Mouse (Mus musculus): ENCODE results near the gene Nol6.
"Not testable (repeated sequence)": the region's sequence is repeated elsewhere in the genome, so short reads cannot be mapped to it uniquely, and the experiment has no call there.

Gene Nol6

DNA sequence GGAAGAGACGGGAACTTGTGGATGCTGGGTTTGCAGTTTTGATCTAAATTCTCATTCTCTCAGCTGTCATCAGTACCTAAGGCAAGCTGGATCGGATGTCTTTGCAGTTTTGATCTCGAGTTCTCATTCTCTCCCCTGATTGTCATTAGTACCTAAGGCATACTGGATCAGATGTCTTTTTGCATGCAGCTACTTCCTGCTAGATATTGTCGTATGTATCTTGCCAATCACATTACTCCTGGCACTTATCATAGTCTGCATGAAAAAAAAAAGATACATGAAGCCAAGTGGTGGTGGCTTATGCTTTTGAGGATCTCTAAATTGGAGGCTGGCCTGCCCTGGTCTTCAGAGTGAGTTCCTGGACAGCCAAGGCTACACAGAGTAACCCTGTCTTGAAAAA, 39.4 kb downstream of the Nol6 start:
- no peak for DNase-seq (ENCODE audit: low read depth, low spot score)

DNA sequence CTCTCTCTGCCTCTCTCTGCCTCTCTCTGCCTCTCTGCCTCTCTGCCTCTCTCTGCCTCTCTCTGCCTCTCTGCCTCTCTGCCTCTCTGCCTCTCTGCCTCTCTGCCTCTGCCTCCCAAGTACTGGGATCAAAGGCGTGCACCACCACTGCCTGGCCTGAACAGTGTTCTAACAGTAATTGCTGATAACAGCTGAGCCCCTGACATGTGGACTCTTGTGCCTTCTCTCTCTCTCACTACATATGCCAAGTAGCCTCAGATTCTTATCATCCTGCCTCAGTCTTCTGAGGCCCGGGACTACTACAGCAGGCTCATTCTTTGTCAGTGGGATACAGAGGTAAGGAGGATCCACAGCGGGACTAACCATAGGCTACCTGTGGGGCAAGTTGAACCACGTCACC, 41.5 kb downstream of the Nol6 start:
- not testable (repeated sequence) for DNase-seq (ENCODE audit: low read depth, low spot score)

DNA sequence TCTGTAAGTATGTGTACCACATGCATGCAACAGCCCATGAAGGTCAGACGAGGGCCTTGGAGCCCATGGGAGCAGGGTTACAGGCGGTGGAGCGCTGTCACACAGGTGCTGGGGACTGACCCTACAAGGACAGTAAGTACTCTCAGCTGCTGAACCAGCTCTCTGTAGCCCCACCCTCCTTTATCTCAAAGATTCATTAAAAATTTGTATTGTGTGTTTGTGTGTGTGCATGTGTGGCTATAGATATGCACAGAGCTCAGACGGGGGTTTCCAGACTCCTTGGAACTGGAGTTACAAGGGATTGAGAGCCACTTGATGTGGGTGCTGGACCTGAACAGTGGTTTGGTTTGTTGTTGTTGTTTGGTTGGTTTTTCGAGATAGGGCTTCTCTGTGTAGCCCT, 42.5 kb downstream of the Nol6 start:
- no peak for DNase-seq (ENCODE audit: low read depth, low spot score)

DNA sequence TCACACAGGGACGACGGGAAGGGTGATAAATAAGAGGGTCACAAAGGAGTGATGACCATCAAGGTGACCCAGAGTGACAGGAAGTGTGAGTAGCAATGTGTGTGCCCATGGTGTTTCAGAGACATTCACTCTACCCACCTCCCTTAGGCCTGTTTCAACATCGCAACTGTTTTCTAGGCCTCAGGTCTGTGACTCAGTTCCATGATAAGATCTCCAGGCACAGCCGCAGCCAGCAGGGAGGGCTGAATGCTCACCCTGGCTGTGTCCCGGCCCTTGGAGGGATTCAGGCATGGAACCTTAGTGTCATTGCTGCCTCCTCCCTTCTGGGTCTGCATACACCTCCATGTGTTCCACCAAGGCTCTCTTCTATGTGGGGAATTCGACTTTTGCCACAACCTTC, 45.5 kb downstream of the Nol6 start:
- no peak for DNase-seq (ENCODE audit: low read depth, low spot score)

DNA sequence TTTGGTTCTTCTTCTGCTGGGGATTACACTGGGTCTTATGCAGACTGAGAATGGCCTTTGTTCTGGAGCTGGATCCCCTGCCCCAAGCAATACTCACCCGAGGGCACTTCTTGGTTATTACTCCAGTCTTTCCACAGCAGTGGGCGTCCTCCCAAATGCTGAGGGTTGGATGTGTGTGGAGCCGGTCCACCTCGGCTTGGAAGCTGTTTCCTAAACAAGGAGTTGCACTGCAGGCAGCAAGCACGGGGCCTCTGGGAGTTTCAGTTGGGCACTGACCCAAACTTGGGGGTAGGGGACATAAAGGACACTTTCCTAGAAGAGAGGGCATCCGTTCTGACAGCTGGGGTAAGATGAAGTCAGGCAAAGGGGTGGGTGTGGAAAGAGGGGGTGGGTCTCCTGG, 49.8 kb downstream of the Nol6 start:
- no peak for DNase-seq (ENCODE audit: low read depth, low spot score)

DNA sequence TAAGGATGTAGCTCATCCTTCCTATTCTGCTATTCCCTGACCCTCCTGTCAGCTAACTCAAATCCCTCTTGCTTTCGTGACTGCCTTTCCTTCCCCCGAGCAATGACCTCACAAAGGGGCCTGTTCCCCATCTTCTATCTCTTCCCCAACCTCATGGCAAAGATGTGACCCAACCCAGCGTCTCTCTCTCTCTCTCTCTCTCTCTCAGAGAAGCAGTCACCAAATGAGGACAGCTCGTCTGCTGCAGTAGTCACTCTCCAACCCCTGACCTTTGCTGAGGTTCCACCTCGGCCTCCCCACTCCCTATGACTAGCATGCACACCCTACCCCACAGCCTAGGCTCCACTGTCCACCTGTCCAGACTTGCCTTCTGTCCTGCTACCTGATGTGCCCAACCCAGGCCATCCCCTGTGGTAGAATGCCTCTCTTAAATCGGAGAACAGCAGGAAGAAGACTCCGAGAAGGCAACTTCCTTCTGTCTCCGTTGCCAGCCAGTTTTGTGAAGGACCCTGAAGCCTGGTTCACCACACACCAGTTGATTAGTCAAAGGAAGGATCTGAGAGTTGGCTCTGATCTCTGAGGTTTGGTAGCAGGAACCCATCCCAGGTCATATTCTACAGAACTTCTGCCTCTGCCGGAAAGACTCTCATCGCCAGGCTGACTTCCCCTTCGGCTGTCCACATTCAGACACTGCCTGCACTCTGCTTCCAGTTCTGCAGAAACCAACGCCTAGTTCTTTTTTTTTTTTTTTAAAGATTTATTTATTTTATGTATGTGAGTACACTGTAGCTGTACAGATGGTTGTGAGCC, 51.0 kb downstream of the Nol6 start:
- DNase-seq (ENCODE audit: low read depth, low spot score) = peak; percentile 27

DNA sequence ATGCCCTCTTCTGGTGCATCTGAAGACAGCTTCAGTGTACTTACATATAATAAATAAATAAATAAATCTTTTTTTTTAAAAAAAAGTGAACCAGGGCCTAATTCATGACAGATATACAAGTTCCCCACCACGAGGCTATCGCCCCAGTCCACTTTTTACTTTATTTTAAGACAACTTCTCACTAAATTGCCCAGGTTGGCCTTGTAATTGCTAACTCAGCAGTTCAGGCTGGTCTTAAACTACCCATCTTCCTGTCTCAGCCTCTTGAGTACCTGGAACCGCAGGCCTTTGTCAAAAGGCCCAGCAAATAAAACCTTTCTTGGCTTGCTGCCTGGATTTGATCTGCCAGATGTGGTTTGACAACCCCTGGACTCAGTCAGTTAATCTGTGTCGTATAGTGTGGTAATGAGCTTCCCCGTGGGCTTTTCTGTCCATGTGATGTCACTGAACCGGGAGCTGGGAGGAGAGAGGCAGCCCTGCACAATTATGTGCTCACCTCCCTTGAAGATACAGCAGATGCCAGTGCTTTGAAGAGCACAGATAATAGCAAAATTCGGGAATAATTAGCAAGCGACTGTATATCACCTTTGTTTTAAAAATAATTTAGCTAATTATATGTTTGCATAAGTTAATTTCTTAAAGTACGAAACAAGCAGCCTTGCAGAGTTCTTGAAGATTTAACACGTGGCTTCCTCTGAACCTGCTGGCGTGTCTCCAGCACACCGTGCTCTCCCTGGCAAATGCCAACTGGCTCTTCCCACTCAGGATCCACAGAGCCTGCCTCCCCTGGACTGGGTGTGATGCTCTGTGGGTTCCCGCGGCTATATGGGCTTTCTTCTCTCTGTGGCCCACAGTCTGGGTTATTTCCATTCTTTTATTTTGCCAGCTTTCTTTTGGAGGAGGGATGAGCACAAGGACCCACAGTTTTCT, 52.5 kb downstream of the Nol6 start:
- no peak for DNase-seq (ENCODE audit: low read depth, low spot score)

DNA sequence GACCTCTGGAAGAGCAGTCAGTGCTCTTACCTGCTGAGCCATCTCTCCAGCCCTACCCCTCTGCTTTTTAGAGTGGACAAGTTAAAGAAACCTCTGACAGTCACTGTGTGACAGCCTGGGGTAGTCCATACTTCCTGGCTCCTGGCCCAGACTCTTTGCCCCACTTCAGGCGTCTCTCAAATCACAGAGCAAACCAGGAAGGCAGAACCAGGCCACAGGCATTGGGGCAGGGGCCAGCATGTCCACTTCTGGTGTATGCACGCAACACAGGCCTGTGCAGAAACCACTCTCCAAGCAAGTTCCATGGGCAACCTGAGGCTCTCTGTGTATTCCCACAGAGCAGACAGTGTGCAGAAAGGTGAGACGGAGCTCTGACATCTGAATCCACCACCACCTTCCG, 59.1 kb downstream of the Nol6 start:
- no peak for DNase-seq (ENCODE audit: low read depth, low spot score)
